Mouse (Mus musculus) midbrain, embryonic 14.5 days (tissue): ENCODE measurements at regions not wholly inside any gene's neighbourhood (a gene's known extent, or its start where the extent isn't known, plus 50 kb on each side); places are given as distances from the start of the nearest gene placed in this dataset.

Source experiments
- ATAC-seq: fragments of 200-750 bp; cut with Nextera tagmentation; 2 replicates; pipeline ENCODE4 v1.8.0; 2017; ENCODE audit warnings: moderate number of reproducible peaks, moderate library complexity; ENCODE audit not compliant: low FRiP score, low TSS enrichment
- DNase-seq: peaks from one replicate; pipeline ENCODE4 v3.0.0-alpha.2; 2015
- H3K27ac ChIP-seq: fragments of 300-500 bp; sonication (generic); replicated peaks from 2 replicates; pipeline ENCODE4 v1.5.1; 2014; ENCODE audit warnings: mild to moderate bottlenecking, low read depth, low read length, moderate library complexity
- H3K27me3 ChIP-seq: fragments of 300-500 bp; sonication (generic); 2 replicates; pipeline ENCODE4 v1.6.1; 2014; ENCODE audit warnings: low read length, control low read depth, mixed read lengths; ENCODE audit not compliant: control insufficient read depth, insufficient read depth
- H3K36me3 ChIP-seq: fragments of 300-500 bp; sonication (generic); 2 replicates; pipeline ENCODE4 v1.6.1; 2014; ENCODE audit warnings: low read length, control low read depth; ENCODE audit not compliant: control insufficient read depth, insufficient read depth
- H3K4me1 ChIP-seq: fragments of 300-500 bp; sonication (generic); 2 replicates; pipeline ENCODE4 v1.6.1; 2014; ENCODE audit warnings: mild to moderate bottlenecking, antibody characterized with exemption, low read length, control low read depth; ENCODE audit not compliant: control insufficient read depth, insufficient read depth
- H3K4me2 ChIP-seq: fragments of 300-500 bp; sonication (generic); 2 replicates; pipeline ENCODE4 v1.6.1; 2014; ENCODE audit warnings: mild to moderate bottlenecking, low read length, moderate library complexity
- H3K4me3 ChIP-seq: fragments of 300-500 bp; sonication (generic); replicated peaks from 2 replicates; pipeline ENCODE4 v1.5.1; 2014; ENCODE audit warnings: low read depth, low read length
- H3K9ac ChIP-seq: fragments of 300-500 bp; sonication (generic); replicated peaks from 2 replicates; pipeline ENCODE4 v1.6.1; 2014; ENCODE audit warnings: mild to moderate bottlenecking, low read length, moderate library complexity
- H3K9me3 ChIP-seq: fragments of 300-500 bp; sonication (generic); 2 replicates; pipeline ENCODE4 v1.6.1; 2016; ENCODE audit warnings: low read length, control low read depth, mixed read lengths; ENCODE audit not compliant: control insufficient read depth
- WGBS: fragments of 180-500 bp; shearing (Covaris S2); extraction: QIAGEN DNeasy Blood & Tissue Kit; methylation state at CpG from one replicate; pipeline ENCODE4 v1.1.7; 2014; 5-methylcytosine and 5-hydroxymethylcytosine counted together

DNA sequence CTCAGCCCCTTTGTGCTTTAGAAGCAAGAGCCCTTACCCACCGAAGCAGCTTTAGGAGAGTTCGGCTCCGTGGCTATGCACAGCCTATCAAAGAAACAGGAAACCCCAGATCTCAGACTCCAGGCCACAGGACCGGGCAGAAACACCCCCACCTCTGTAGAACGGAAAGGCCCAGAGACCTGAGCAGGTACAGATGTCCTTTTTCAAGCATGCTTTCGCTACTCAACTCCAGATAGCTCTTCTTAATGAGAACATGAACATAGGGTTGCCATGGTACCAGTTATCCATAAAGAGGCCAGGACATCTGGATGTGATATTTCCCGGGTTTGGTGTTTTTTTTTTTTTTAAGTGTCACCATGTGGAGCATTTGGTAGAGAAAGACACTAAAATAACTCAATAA, 107.4 kb downstream of the Cdc5l start:
- no peaks in the 10 kb centered on the region for H3K27me3 ChIP-seq
- H3K36me3 ChIP-seq: no peaks in the 10 kb centered on the region
- H3K27ac ChIP-seq: no peak overlapping the region
- 83% methylated on average over 7 of the region's 7 CpGs for WGBS
- DNase-seq (no peak), ATAC-seq (no peak)
- H3K4me2 ChIP-seq: no peak overlapping the region
- H3K9ac ChIP-seq: no peak overlapping the region
- no peak overlapping the region for H3K4me3 ChIP-seq
- H3K4me1 ChIP-seq: peaks cover 6% of the 10 kb centered on the region; the same call in 1 of the 2 replicates
- H3K9me3 ChIP-seq: no peaks in the 10 kb centered on the region

DNA sequence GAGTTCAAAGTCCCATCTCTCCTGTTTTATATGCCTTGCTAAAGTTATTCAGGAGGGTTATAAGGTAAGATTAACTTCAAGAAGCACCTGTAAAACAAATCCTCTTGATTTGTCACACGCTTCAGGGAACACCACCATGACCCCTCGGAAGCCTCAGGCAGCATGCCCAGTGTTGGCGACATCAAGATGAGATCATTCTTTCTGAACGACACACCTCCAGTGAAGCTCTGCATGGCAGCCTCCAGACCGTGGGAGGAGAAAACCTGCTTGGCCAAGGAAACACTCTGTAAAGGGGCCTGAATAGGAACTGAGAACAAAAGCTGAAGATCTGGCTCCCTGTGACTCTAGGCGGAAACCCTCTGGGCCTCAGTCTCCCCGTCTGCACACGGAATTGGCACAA, 110.7 kb downstream of the Cdc5l start:
- Histone ChIP-seq H3K9ac (no peak overlapping the region), H3K36me3 (no peaks in the 10 kb centered on the region), H3K4me3 (no peak overlapping the region), H3K4me2 (no peak overlapping the region), H3K9me3 (no peaks in the 10 kb centered on the region), H3K4me1 (peaks cover 6% of the 10 kb centered on the region; the same call in 1 of the 2 replicates), H3K27me3 (no peaks in the 10 kb centered on the region), H3K27ac (no peak overlapping the region)
- WGBS: 60% methylated on average over 8 of the region's 8 CpGs
- ATAC-seq (no peak), DNase-seq (no peak)

DNA sequence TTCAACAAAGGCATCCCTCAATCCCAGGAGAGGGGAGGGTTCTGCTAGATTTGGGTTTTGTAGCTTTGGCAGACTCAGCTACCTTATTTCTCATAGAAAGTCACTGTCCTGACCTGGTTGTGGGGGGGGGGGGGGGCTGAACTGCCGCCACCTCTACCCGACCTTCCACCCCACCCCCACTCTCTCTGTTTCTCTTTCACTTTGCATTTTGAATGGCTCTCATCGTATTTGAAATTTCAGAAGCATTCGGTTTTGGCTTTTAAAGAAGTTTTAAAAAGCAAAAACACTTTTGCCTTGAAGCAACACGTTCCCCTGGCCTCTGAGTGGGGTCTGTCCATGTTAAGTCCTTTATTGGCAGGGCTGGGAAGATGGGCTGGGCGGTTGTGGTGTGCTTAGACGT, 113.5 kb downstream of the Cdc5l start:
- WGBS: 68% methylated on average over 7 of the region's 7 CpGs

GRCm38 (mm10) chr17:45318211-45319076, 115.1 kb downstream of the Cdc5l start:
- WGBS: 83% methylated on average over 25 of the region's 25 CpGs
- ATAC-seq: no peak

More for the DNA sequence above, 113.5 kb downstream of the Cdc5l start:
- Histone ChIP-seq H3K27me3 (no peaks in the 10 kb centered on the region), H3K27ac (no peak overlapping the region), H3K4me1 (no peaks in the 10 kb centered on the region), H3K9ac (no peak overlapping the region), H3K36me3 (no peaks in the 10 kb centered on the region), H3K9me3 (no peaks in the 10 kb centered on the region), H3K4me3 (no peak overlapping the region), H3K4me2 (no peak overlapping the region)
- no peak for DNase-seq
- no peak for ATAC-seq

DNA sequence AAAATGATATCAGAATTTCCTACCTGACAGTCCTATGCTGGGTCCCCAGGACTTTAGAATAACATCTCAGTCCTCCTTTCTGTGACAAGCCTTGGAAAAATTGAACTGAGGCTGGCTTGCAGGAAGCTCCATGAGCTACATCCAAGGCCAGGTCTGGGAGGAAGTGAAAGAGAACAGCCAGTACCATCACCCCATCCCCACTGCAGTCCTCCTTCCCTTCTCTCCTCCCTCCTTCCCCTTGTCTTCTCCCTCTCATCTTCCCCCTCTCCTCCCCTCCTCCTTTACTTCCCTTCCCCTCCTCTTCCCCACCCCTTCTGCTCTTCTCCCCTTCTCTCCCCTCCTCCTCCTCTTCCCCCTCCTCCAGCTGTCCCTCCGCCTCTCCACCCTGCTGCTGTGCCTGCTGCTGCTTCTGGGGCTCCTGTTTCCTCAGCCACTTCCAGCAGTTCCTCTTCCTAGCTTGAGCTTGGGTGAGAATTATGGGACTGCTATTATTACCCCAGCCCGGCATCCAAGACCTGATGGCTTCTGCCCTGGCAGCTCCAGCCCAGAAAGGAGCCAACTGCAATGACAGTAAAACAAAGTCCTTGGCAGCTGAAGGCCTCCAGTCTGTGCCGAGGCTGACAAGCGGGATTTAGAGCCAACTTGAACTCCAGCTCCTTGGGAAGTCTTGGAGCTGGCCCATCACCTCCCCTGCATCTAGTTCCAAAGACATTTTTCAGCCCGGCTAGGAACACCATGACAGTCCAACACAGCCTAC, 120.8 kb downstream of the Cdc5l start:
- peaks cover 6% of the 10 kb centered on the region; the same call in 1 of the 2 replicates for H3K9me3 ChIP-seq
- DNase-seq (no peak), ATAC-seq (no peak)
- WGBS: 77% methylated on average over 5 of the region's 5 CpGs
- H3K4me3 ChIP-seq: no peak overlapping the region
- H3K9ac ChIP-seq: no peak overlapping the region
- no peak overlapping the region for H3K4me2 ChIP-seq
- H3K27me3 ChIP-seq: no peaks in the 10 kb centered on the region
- no peaks in the 10 kb centered on the region for H3K4me1 ChIP-seq
- no peak overlapping the region for H3K27ac ChIP-seq
- no peaks in the 10 kb centered on the region for H3K36me3 ChIP-seq

More at GRCm38 (mm10) chr17:45318211-45319076, 115.1 kb downstream of the Cdc5l start:
- DNase-seq: no peak
- Histone ChIP-seq H3K27me3 (no peaks in the 10 kb centered on the region), H3K9me3 (no peaks in the 10 kb centered on the region), H3K4me3 (no peak overlapping the region), H3K27ac (no peak overlapping the region), H3K9ac (no peak overlapping the region), H3K36me3 (no peaks in the 10 kb centered on the region), H3K4me1 (no peaks in the 10 kb centered on the region), H3K4me2 (no peak overlapping the region)

DNA sequence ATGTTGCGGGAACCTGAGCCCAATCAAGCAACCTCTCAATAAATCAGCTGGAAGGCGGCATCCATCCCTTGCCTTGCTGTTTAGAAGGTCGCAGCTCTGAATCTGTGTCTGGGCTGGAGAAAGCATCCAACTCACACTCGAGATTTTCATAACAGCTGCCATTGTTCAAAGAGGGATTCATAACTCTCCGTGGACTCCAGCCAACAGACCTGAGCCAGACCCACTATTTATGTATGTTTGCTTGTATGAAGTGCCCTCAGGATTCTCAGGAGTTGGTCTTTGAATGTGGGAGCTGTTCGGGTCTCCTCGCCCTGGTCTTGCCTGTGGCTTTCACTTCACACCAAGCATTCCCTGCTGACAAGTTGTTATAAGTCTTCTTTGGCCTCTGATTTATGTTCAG, 127.0 kb downstream of the Cdc5l start:
- 87% methylated on average over 7 of the region's 7 CpGs for WGBS
- no peak for DNase-seq
- H3K4me1 ChIP-seq: no peaks in the 10 kb centered on the region

DNA sequence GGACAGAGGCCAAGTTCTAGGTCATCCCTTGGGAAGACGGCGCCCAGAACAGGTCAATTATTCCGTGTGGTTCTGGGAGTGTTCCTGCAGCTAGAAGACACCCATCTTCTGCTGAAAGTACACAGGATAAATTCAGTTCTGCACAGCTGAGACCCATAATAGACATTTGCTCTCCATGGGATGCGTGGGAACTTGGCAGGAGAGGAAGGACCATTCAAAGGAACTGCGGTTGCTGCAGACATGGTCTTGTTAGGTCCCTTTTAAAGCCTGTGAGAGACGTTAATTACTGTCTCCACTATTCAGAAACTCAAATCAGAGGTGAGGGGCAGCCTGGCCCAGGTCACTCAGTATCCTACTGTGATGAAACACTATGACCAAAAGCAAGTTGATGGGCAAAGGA, 130.4 kb downstream of the Cdc5l start:
- no peak for DNase-seq
- no peak for ATAC-seq
- 83% methylated on average over 6 of the region's 6 CpGs for WGBS

More for the DNA sequence above, 127.0 kb downstream of the Cdc5l start:
- Histone ChIP-seq H3K9me3 (peaks cover 6% of the 10 kb centered on the region; the same call in 1 of the 2 replicates), H3K36me3 (no peaks in the 10 kb centered on the region), H3K9ac (no peak overlapping the region), H3K4me3 (no peak overlapping the region), H3K4me2 (no peak overlapping the region), H3K27me3 (no peaks in the 10 kb centered on the region), H3K27ac (no peak overlapping the region)
- ATAC-seq: no peak

GRCm38 (mm10) chr17:45298355-45298754, 135.2 kb downstream of the Cdc5l start:
- WGBS: 40% methylated on average over 4 of the region's 4 CpGs
- Histone ChIP-seq H3K4me1 (no peaks in the 10 kb centered on the region), H3K9ac (no peak overlapping the region), H3K27me3 (no peaks in the 10 kb centered on the region), H3K4me3 (no peak overlapping the region), H3K9me3 (no peaks in the 10 kb centered on the region), H3K27ac (no peak overlapping the region), H3K4me2 (no peak overlapping the region), H3K36me3 (no peaks in the 10 kb centered on the region)
- ATAC-seq: no peak
- DNase-seq: no peak

More for the DNA sequence above, 130.4 kb downstream of the Cdc5l start:
- H3K9ac ChIP-seq: no peak overlapping the region
- H3K27me3 ChIP-seq: no peaks in the 10 kb centered on the region
- H3K9me3 ChIP-seq: no peaks in the 10 kb centered on the region
- H3K4me2 ChIP-seq: no peak overlapping the region
- H3K4me1 ChIP-seq: no peaks in the 10 kb centered on the region
- no peak overlapping the region for H3K27ac ChIP-seq
- no peaks in the 10 kb centered on the region for H3K36me3 ChIP-seq
- H3K4me3 ChIP-seq: no peak overlapping the region
